Mouse (Mus musculus): ENCODE measurements at regions not wholly inside any gene's neighbourhood (a gene's known extent, or its start where the extent isn't known, plus 50 kb on each side); places are given as distances from the start of the nearest gene placed in this dataset.

DNA sequence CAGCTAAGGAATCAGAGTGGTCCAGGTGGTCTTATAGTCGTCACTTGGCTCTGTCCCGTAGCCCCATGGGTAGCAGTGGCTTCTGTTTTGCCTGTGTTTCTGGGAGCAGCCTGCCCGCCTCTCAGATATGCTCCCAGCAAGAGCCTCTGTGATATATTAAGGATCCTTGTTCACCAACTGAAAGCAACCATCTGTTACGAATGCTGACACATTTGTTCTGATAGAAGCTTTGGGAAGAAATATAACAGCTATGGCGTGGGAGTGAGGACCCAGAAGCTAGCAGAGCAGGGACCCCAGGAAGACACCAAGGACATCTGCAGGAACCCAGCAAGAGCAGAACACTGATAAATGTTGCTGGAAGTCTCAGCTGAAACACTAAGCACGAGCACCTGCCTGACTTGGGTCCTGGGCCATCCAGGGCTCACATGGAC, 186.7 kb upstream of the Gm17728 start:
- no peak for TF ChIP-seq GATA1 (IDR thresholded peaks at IDR 0.05; ENCODE audit: borderline replicate concordance, low read length)
- TF ChIP-seq FLI1 (IDR thresholded peaks at IDR 0.05; ENCODE audit: low read length): no peak
